Mouse (Mus musculus) CH12.LX (cell line): ENCODE results near the gene Skap1. TPM values are rescaled to one million over a fixed set of nuclear protein-coding genes. Genes with fewer than 3 reads are reported as not detected.

ENCODE experiments used
- DNase-seq: peaks from one replicate; pipeline ENCODE4 v3.0.0-alpha.2; 2013; ENCODE audit errors: extremely low read depth
- H3K27ac ChIP-seq: 2 replicates; pipeline ENCODE4 v1.5.1; 2012; ENCODE audit warnings: low read depth, mild to moderate bottlenecking, control low read depth, moderate library complexity; ENCODE audit not compliant: insufficient read depth
- H3K27me3 ChIP-seq: replicated peaks from 2 replicates; pipeline ENCODE3; 2012; ENCODE audit warnings: inconsistent platforms
- H3K36me3 ChIP-seq, 2 experiments: replicated peaks in 1 of 2; 2 replicates each; pipeline versions ENCODE3 to v1.6.1; 2012; ENCODE audit warnings: inconsistent platforms in 1 of 2, low read length in 1 of 2, mild to moderate bottlenecking in 1 of 2, mixed read lengths in 1 of 2, moderate library complexity in 1 of 2; ENCODE audit not compliant: control insufficient read depth in 1 of 2, insufficient read depth in 1 of 2
- H3K4me1 ChIP-seq, 2 experiments: 2 replicates each; pipeline ENCODE4 v1.6.1; 2012; ENCODE audit warnings: inconsistent platforms in 1 of 2, moderate library complexity in 1 of 2; ENCODE audit not compliant: insufficient read depth in 2 of 2, control insufficient read depth in 1 of 2
- H3K4me2 ChIP-seq: 2 replicates; pipeline ENCODE4 v1.6.1; 2012; ENCODE audit warnings: low read depth, mild to moderate bottlenecking, control low read depth; ENCODE audit not compliant: poor library complexity, insufficient read depth, severe bottlenecking
- H3K4me3 ChIP-seq, 3 experiments: fragments of 150-350 bp in 1 of 3; sonication (generic) in 1 of 3; replicated peaks in 1 of 3; 2 replicates each; pipeline versions ENCODE3 to v1.5.1; 2011 to 2012; ENCODE audit warnings: low read depth in 2 of 3, low read length in 2 of 3, mild to moderate bottlenecking in 2 of 3, moderate library complexity in 2 of 3, control low read depth in 1 of 3, improper control_type of control experiment in 1 of 3, inconsistent platforms in 1 of 3, mixed read lengths in 1 of 3; ENCODE audit not compliant: poor library complexity in 1 of 3
- H3K79me2 ChIP-seq: replicated peaks from 2 replicates; pipeline ENCODE4 v1.6.1; 2012; ENCODE audit warnings: mild to moderate bottlenecking, moderate library complexity; ENCODE audit not compliant: control insufficient read depth, poor library complexity, insufficient read depth, severe bottlenecking; ENCODE audit errors: extremely low read depth
- H3K9ac ChIP-seq: 2 replicates; pipeline ENCODE4 v1.6.1; 2012; ENCODE audit warnings: low read depth, mild to moderate bottlenecking, control low read depth, moderate library complexity; ENCODE audit not compliant: insufficient read depth
- H3K9me3 ChIP-seq: replicated peaks from 2 replicates; pipeline ENCODE3; 2012; ENCODE audit warnings: low read length, inconsistent platforms, mixed read lengths
- BHLHE40 ChIP-seq: IDR thresholded peaks from 2 replicates; pipeline ENCODE4 v1.6.1; 2011; ENCODE audit warnings: mild to moderate bottlenecking, low read depth, low read length, improper control_type of control experiment
- CHD1 ChIP-seq: IDR thresholded peaks from 2 replicates; pipeline ENCODE4 v1.6.1; 2012; ENCODE audit warnings: low read depth, low read length, improper control_type of control experiment, inconsistent platforms
- EP300 ChIP-seq: IDR thresholded peaks from 2 replicates; pipeline ENCODE4 v1.6.1; 2011; ENCODE audit warnings: low read length, improper control_type of control experiment
- ETS1 ChIP-seq: conservative IDR thresholded peaks from 2 replicates; pipeline ENCODE4 v1.6.1; 2012; ENCODE audit warnings: low read depth, mild to moderate bottlenecking, inconsistent platforms, low read length, improper control_type of control experiment, moderate library complexity
- GABPA ChIP-seq: IDR thresholded peaks from 2 replicates; pipeline ENCODE4 v1.6.1; 2012; ENCODE audit warnings: low read depth, low read length, improper control_type of control experiment, inconsistent platforms; ENCODE audit not compliant: insufficient replicate concordance
- HCFC1 ChIP-seq: IDR thresholded peaks from 2 replicates; pipeline ENCODE4 v1.6.1; 2012; ENCODE audit warnings: low read depth, mild to moderate bottlenecking, inconsistent platforms, low read length, improper control_type of control experiment
- IRF4 ChIP-seq: IDR thresholded peaks from 2 replicates; pipeline ENCODE4 v1.6.1; 2014; ENCODE audit warnings: low read depth, mild to moderate bottlenecking, inconsistent platforms, low read length, improper control_type of control experiment
- JUN ChIP-seq: IDR thresholded peaks from 2 replicates; pipeline ENCODE4 v1.6.1; 2011; ENCODE audit warnings: low read depth, mild to moderate bottlenecking, low read length, improper control_type of control experiment, moderate library complexity; ENCODE audit not compliant: insufficient read depth
- KAT2A ChIP-seq: IDR thresholded peaks from 2 replicates; pipeline ENCODE4 v1.6.1; 2012; ENCODE audit warnings: low read length, improper control_type of control experiment, inconsistent platforms; ENCODE audit not compliant: insufficient replicate concordance
- MAX ChIP-seq: IDR thresholded peaks from 2 replicates; pipeline ENCODE4 v1.6.1; 2011; ENCODE audit warnings: low read length, improper control_type of control experiment
- MAZ ChIP-seq: IDR thresholded peaks from 2 replicates; pipeline ENCODE4 v1.6.1; 2012; ENCODE audit warnings: low read depth, mild to moderate bottlenecking, inconsistent platforms, low read length, improper control_type of control experiment, moderate library complexity
- MYC ChIP-seq: IDR thresholded peaks from 2 replicates; pipeline ENCODE4 v1.6.1; 2011; ENCODE audit warnings: low read depth, mild to moderate bottlenecking, improper control_type of control experiment, low read length
- NELFE ChIP-seq: IDR thresholded peaks from 2 replicates; pipeline ENCODE4 v1.6.1; 2011; ENCODE audit warnings: low read depth, low read length, improper control_type of control experiment
- NRF1 ChIP-seq: IDR thresholded peaks from 2 replicates; pipeline ENCODE4 v1.6.1; 2014; ENCODE audit warnings: low read depth, mild to moderate bottlenecking, inconsistent platforms, low read length, improper control_type of control experiment, moderate library complexity
- PAX5 ChIP-seq: IDR thresholded peaks from 2 replicates; pipeline ENCODE4 v1.6.1; 2012; ENCODE audit warnings: low read length, inconsistent platforms, mixed read lengths
- POLR2A ChIP-seq: IDR thresholded peaks from 2 replicates; pipeline ENCODE4 v1.6.1; 2011; ENCODE audit warnings: low read depth, mild to moderate bottlenecking, improper control_type of control experiment, low read length
- POLR2AphosphoS2 ChIP-seq: IDR thresholded peaks from 2 replicates; pipeline ENCODE4 v1.6.1; 2011; ENCODE audit warnings: low read depth, low read length, improper control_type of control experiment
- RCOR1 ChIP-seq: conservative IDR thresholded peaks from 2 replicates; pipeline ENCODE4 v1.6.1; 2012; ENCODE audit warnings: low read depth, mild to moderate bottlenecking, inconsistent platforms, low read length, improper control_type of control experiment
- SIN3A ChIP-seq: IDR thresholded peaks from 2 replicates; pipeline ENCODE4 v1.6.1; 2012; ENCODE audit warnings: low read length, improper control_type of control experiment, inconsistent platforms
- SMC3 ChIP-seq: IDR thresholded peaks from 2 replicates; pipeline ENCODE4 v1.6.1; 2011; ENCODE audit warnings: low read depth, low read length, improper control_type of control experiment
- TBP ChIP-seq: conservative IDR thresholded peaks from 2 replicates; pipeline ENCODE4 v1.6.1; 2011; ENCODE audit warnings: low read depth, low read length, improper control_type of control experiment
- TCF12 ChIP-seq: IDR thresholded peaks from 2 replicates; pipeline ENCODE4 v1.6.1; 2014; ENCODE audit warnings: low read depth, mild to moderate bottlenecking, inconsistent platforms, low read length, improper control_type of control experiment
- UBTF ChIP-seq: IDR thresholded peaks from 2 replicates; pipeline ENCODE4 v1.6.1; 2012; ENCODE audit warnings: low read depth, mild to moderate bottlenecking, inconsistent platforms, low read length, improper control_type of control experiment, moderate library complexity
- USF1 ChIP-seq: IDR thresholded peaks from 2 replicates; pipeline ENCODE4 v1.6.1; 2014; ENCODE audit warnings: low read depth, mild to moderate bottlenecking, inconsistent platforms, low read length, improper control_type of control experiment
- USF2 ChIP-seq: conservative IDR thresholded peaks from 2 replicates; pipeline ENCODE4 v1.6.1; 2011; ENCODE audit warnings: low read depth, low read length, improper control_type of control experiment
- ZC3H11A ChIP-seq: IDR thresholded peaks from 2 replicates; pipeline ENCODE4 v1.6.1; 2012; ENCODE audit warnings: low read depth, mild to moderate bottlenecking, inconsistent platforms, low read length, improper control_type of control experiment
- dilution Hi-C: fragments of 300-500 bp; cut with MboI; formaldehyde crosslinking; loops from 2 replicates; pipeline ENCODE4 v1.14.3; 2020; ENCODE audit warnings: low sequenced_read_pairs; ENCODE audit not compliant: extremely low pct_unique_long_range_greater_than_20kb, extremely low pct_ligation_motif_present
- in situ Hi-C: fragments of 300-500 bp; cut with MboI; formaldehyde crosslinking; loops from 3 replicates; pipeline ENCODE4 v1.14.3; 2019; ENCODE audit warnings: low sequenced_read_pairs, low pct_ligation_motif_present, low pct_unique_long_range_greater_than_20kb, mixed read lengths
- polyA plus RNA-seq: library from polyadenylated mRNA; unstranded; fragments of >175 nt; gene quantifications from 2 replicates; pipeline ENCODE4 v1.2.1, GENCODE M21; 2012; ENCODE audit warnings: low read depth; ENCODE audit not compliant: insufficient read length
- total RNA-seq, 2 experiments: library from RNA; depleted of rRNA; stranded (reverse); fragments of 300-350 nt in 1 of 2; fragments of >200 nt in 1 of 2; gene quantifications; 2 replicates each; pipeline ENCODE4 v1.2.3; 2012 to 2014

Gene Skap1
- total and polyA plus RNA-seq, 3 experiments = not detected

DNA sequence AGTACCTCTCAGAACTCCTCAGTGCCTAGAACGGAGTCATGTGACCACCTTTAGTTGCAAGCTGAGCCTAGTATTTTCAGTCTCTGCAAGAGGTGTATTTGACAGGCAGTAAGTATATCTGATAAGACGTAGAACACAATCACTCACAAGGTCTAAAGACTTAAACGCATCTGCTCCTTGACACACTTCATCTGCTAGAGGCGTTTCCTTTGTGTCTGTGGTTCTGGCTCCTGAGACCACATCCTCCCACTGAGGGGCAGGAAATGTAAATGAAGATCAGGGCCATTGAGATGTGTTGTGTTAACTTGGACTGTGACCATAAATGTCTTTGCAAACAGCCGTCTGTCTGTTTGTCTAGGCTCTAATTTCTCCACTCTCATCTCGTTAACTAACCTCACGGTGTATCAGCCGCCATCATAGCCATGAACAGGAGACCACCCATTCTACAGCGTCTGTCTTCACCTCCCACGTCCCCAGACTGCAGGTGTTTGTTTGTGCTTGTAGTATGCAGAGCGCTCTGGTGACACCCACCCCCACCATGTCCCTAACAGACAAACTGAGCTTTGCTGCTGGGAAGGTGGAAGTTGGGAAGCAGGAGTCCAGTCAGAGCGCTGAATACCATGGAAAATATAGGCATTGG, 22.7 kb upstream of the Skap1 start:
- Histone ChIP-seq H3K36me3 (no peaks in the 10 kb centered on the region), H3K27me3 (peaks cover 62% of the 10 kb centered on the region), H3K4me3 (no peak overlapping the region), H3K79me2 (no peaks in the 10 kb centered on the region), H3K4me1 (peaks cover 6 to 16% of the 10 kb centered on the region in 2 experiments), H3K4me2 (no peak overlapping the region), H3K9me3 (no peaks in the 10 kb centered on the region), H3K9ac (no peak overlapping the region), H3K27ac (no peak overlapping the region)
- dilution Hi-C loops (no loop called here), in situ Hi-C loops (loop anchor here (25.0 kb wide), 1 partner anchor 421 kb away; no protein-coding TSS in a partner anchor)
- no peak for TF ChIP-seq MAZ
- TF ChIP-seq NRF1 = no peak
- TF ChIP-seq TCF12 = no peak
- no peak for TF ChIP-seq BHLHE40
- TF ChIP-seq SIN3A = no peak
- no peak for TF ChIP-seq NELFE
- TF ChIP-seq CHD1 = no peak
- no peak for TF ChIP-seq MAX
- no peak for TF ChIP-seq EP300
- no peak for TF ChIP-seq POLR2AphosphoS2
- TF ChIP-seq USF1 = no peak
- TF ChIP-seq POLR2A = no peak
- peak; percentile 35 for DNase-seq

DNA sequence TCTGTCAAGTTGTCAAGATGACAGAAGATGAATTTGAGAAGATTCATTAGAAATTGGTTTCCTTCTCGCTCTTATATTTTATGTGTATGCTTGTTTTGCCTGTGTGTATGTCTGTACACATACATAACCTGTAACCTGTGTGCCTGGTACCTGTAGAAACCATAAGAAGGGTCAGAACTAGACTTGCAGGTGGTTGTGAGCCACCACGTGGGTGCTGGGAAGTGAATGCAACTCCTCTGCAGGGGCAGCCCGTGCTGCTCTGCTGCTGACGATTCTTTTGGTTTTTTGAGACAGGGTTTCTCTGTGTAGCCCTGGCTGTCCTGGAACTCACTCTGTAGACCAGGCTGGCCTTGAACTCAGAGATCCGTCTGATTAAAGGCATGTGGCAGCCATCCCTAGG, 21.9 kb upstream of the Skap1 start:
- H3K4me2 ChIP-seq = no peak overlapping the region
- H3K27ac ChIP-seq = no peak overlapping the region
- no peaks in the 10 kb centered on the region for H3K79me2 ChIP-seq
- H3K36me3 ChIP-seq = no peaks in the 10 kb centered on the region
- no peak overlapping the region for H3K9ac ChIP-seq
- H3K4me3 ChIP-seq = no peak overlapping the region
- dilution Hi-C loops = no loop called here
- H3K27me3 ChIP-seq = peaks cover 62% of the 10 kb centered on the region
- H3K9me3 ChIP-seq = no peaks in the 10 kb centered on the region
- TF ChIP-seq ZC3H11A (no peak), SMC3 (no peak), JUN (no peak), ETS1 (no peak), RCOR1 (no peak), MAZ (no peak), PAX5 (no peak), POLR2A (no peak), POLR2AphosphoS2 (no peak), TBP (no peak), USF2 (no peak), GABPA (no peak), IRF4 (no peak), MAX (no peak), MYC (no peak), HCFC1 (no peak), NRF1 (no peak), USF1 (no peak), UBTF (no peak), KAT2A (no peak)
- no peak for DNase-seq
- in situ Hi-C loops = loop anchor here (25.0 kb wide), 1 partner anchor 420 kb away; no protein-coding TSS in a partner anchor
- H3K4me1 ChIP-seq = peaks cover 6 to 16% of the 10 kb centered on the region in 2 experiments
